Mouse (Mus musculus): ENCODE results near the gene Gm10184.
"Not testable (repeated sequence)": the region's sequence is repeated elsewhere in the genome, so short reads cannot be mapped to it uniquely, and the experiment has no call there.

Gene Gm10184

GRCm38 (mm10) chr17:89910349-89910748, at the start of gene Gm10184:
Gene Gm10184, minus strand, starts transcription at chr17:89910449.
- DNase-seq (ENCODE audit: low spot score in 2 of 2), result no peak

GRCm38 (mm10) chr17:89933950-89934349, 23.7 kb upstream of the Gm10184 start:
- DNase-seq (ENCODE audit: low spot score in 2 of 2), result no peak

- DNase-seq (ENCODE audit: low spot score in 2 of 2), result no peak
Observed at GRCm38 (mm10) chr17:89907686-89908085, 2.6 kb downstream of the Gm10184 start.

- not testable (repeated sequence) for DNase-seq (ENCODE audit: low spot score in 2 of 2)
Observed at GRCm38 (mm10) chr17:89904701-89905100, 5.5 kb downstream of the Gm10184 start.

GRCm38 (mm10) chr17:89902767-89903166, 7.5 kb downstream of the Gm10184 start:
- DNase-seq (ENCODE audit: low spot score in 2 of 2), result no peak

- DNase-seq (ENCODE audit: low spot score in 2 of 2), result no peak
Observed at GRCm38 (mm10) chr17:89900610-89901009, 9.6 kb downstream of the Gm10184 start.

- DNase-seq (ENCODE audit: low spot score in 2 of 2), result no peak
Observed at GRCm38 (mm10) chr17:89899813-89900212, 10.4 kb downstream of the Gm10184 start.

- no peak for DNase-seq (ENCODE audit: low spot score in 2 of 2)
Observed at GRCm38 (mm10) chr17:89864996-89865395, 45.3 kb downstream of the Gm10184 start.

Measured in heart, adult 9 months (tissue).